Mouse (Mus musculus): ENCODE results near the gene Cyct.

The Cyct gene

GRCm38 (mm10) chr2:76334596-76334995 is 25.7 kb downstream of the Cyct start:
- DNase-seq, result no peak

- no peak for DNase-seq
Measured at GRCm38 (mm10) chr2:76332161-76332805, 28.0 kb downstream of the Cyct start.

- no peak for DNase-seq
Measured at GRCm38 (mm10) chr2:76330081-76330480, 30.2 kb downstream of the Cyct start.

GRCm38 (mm10) chr2:76326161-76326560 is 34.1 kb downstream of the Cyct start:
- DNase-seq, result no peak

- DNase-seq, result no peak
Measured at GRCm38 (mm10) chr2:76324463-76324862, 35.8 kb downstream of the Cyct start.

GRCm38 (mm10) chr2:76323185-76323875 is 36.9 kb downstream of the Cyct start:
- no peak for DNase-seq

GRCm38 (mm10) chr2:76320336-76320735 is 39.9 kb downstream of the Cyct start:
- DNase-seq, result no peak

- no peak for DNase-seq
Measured at GRCm38 (mm10) chr2:76319231-76319630, 41.0 kb downstream of the Cyct start.

Measured in kidney, adult 9 months (tissue).